Mouse (Mus musculus) heart, adult 11 months (tissue): Measurements from ENCODE around the gene Zfp637.
"Not testable (repeated sequence)": the region's sequence is repeated elsewhere in the genome, so short reads cannot be mapped to it uniquely, and the experiment has no call there.

Source experiments
- DNase-seq: peaks from one replicate; pipeline ENCODE4 v3.0.0; 2022

The Zfp637 gene

DNA sequence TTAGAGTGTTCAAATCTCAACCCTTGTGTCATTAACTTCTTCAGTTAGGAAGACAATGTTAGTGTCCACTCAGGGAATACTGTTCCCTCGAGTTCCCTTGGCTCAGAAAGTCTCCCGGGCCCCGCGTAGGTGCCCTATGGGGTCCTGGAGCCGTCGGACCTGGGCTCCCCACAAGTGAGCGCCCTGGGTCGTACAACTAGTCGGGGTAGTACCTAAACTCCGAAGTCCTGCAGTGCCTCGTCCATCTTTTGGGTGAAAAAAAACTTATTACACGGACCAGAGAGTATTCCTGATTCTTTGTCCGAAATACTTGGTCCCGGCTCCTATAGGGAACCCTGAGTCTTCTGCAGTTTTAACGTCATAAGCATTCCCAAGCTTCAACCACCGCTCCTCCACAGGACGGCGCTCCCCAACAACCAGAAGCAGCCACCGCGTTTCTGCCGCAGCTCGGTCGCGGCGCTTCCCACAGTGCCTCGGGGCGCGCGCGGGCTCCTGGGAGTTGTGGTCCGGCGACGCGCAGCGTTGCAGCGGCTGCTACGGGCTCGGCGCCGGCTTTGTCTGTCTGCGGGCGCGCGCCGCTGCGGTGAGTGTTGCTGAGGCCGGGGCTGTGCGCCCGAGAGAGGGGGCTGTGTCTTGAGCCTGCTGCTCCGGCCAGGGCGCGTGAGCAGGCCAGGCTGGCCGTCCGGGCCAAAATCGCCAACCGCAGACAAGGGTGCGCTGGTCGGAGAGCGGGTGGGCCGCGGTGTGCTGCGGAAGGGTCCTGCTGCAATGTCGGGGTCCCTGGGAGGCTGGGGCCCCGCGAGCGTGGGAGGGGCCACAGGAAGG lies at the start of gene Zfp637:
TSS of gene Zfp637 (plus strand) at position 495 of the 825 bp plus-strand sequence.
- DNase-seq = peak; percentile 99

DNA sequence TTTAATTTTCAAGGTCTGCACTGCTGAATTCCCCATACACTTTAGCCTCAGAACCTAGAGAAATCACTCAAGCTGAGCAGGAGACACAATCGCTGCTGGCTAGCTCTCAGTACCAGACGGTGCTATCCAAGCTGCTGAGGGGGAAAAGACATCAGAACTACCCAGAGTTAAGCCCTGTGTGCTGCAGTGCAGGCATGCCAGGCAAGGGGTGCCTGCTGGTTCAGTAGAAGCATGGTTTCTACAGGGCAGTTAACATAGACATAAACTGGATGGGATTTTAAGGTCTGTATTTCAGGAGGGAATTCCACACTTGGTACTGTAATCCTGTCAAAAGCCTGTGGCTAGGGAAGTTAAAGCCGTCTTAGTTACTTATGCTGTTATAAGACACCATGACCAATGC lies 45.7 kb upstream of the Zfp637 start:
- DNase-seq = peak; percentile 53

DNA sequence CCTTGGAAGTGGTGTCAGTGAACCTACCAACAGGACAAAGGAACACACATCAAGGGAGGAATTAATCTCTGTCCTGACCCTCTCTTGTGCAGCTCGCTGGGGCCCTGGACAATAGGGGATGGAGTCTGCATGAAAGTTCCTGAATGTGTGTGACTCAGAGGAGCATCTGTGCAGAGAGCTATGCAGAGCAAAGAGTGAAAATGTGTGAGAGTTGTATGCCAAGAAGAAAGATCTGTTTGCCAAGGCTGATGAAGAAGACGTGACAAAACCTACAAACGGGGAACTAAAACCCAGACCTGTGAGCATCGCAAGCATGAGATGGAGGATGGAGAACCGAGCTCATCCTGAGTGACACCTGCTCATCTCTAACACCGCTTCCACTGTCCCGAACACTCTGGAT lies 40.2 kb upstream of the Zfp637 start:
- peak; percentile 74 for DNase-seq

DNA sequence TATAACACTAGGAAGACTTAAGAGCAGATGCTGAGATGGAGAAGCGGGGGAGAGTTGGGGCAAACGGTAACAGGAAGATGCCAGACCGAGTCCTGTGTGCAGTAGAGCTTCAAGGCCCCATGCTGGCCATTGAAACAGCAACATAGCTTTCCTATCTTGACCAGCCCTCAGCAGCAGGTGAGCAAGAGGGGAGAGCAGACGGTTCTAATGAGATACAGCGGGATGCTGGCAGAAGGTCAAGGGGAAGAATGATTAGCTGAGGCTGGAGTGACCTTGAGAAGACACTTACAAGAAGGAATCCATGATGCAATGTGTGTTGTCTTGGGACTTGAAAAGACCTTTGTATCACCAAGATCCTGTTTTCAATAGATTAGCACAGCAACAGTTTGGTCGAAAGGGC lies 39.2 kb upstream of the Zfp637 start:
- DNase-seq = no peak

DNA sequence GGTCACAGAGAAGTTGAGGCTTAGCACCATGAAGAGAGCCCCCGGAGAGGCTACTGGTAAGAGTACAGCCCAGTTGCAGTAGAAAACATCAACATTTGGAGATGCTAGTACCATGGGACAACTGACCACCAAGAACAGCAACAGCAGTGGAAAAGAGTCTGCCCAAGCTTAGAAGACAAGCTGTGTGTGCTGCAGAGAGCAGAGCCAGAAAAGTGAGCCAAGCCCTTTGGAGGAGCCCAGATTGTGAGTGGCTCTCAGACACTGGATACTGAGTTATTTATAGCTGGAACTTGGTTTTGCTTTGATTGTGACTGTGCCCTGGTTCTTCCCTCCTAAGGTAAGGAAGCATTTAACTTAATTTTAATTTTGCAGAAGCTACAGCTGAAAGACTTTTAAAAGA lies 33.2 kb upstream of the Zfp637 start:
- DNase-seq = peak; percentile 81

DNA sequence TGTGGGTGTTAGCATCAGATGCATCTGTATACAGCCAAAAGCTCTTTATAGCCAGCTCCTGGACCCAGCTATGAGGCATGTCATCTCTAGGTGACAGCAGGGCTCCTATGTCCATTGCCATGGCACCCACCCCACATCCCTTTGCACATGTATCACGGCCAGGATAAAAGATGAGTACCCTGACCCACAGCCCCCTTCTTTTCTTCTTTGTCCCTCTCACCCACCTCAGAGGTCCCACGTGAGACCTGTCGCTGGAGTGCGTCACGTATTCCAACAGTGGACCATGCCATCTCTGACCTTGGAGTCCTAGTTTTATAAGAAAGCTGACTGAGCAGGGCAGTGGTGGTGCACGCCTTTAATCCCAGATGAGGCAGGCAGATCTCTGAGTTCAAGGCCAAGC lies 31.2 kb upstream of the Zfp637 start:
- DNase-seq = peak; percentile 82

DNA sequence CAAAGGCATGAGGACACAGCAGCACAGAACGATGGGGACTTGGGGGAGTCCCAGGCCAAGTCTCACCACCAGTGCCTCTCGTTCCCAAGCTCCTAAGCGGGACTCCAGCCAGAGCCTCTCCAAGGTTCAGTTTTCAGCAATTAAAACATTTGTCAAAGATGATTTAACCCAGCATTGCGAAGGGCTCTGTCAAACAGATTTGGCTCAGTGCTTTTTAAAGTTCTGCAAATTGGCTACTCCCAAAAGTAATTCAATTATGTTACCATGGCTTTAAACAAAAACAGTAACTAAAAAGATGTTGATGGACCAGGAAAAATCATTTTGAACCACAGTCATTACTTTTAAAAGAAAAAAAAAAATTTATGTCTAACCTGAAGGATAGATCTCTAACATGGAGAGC lies 30.3 kb upstream of the Zfp637 start:
- no peak for DNase-seq

DNA sequence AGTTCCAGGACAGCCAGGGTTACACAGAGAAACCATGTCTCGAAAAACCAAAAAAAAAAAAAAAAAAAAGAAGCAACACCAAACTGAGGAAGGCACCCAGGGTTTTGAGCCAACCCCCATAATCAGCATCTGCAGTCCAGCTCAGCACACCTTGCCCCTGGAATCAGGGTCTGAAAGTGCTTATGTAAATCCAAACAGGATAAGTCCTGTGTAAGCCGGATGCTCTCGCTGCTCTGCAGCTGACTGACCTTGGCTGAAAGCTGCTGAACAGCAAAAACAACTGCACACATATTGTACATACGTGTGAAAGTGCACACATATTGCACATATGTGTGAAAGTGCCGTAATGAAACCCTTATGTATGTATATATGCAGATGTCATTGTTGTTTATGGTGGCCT lies 29.7 kb upstream of the Zfp637 start:
- DNase-seq = peak; percentile 28

DNA sequence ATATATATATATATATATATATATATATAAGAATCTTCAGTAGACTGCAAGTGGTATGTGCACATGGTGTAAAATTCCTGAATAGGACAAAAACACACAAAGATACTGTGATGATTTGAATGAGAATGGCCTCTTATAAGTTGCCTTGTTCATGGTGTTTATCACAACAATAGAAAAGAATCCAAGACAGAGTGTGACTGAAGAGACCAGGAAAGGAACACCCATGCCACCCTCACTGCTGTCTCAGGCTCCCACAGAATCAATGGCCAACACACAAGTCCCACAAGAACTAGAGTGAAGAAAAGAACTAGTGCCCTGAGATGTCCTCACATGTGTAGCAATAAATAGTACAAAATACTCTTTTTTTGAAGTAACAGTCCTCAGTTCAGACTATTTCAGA lies 26.3 kb upstream of the Zfp637 start:
- DNase-seq = no peak

DNA sequence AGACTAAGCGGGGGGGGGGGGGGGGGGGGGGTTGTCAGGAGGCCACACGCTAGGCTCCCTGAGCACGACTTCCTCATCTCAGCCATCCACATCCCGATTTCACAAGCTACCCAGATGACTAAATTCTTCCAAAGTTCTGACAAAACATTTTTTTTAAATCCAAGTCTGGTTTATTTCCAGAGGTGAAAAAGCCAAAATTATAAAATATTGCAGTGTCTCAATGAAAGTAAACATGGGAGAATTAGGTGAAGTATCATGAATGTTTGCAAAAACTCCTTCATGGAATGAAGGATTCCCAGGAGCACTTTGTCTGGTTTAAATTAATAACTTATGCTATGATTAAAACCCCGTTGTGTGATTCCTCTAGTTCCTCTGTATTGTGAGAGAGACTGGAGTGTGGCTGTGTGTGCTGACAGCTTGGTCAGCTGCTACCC lies 23.9 kb upstream of the Zfp637 start:
- DNase-seq = no peak

DNA sequence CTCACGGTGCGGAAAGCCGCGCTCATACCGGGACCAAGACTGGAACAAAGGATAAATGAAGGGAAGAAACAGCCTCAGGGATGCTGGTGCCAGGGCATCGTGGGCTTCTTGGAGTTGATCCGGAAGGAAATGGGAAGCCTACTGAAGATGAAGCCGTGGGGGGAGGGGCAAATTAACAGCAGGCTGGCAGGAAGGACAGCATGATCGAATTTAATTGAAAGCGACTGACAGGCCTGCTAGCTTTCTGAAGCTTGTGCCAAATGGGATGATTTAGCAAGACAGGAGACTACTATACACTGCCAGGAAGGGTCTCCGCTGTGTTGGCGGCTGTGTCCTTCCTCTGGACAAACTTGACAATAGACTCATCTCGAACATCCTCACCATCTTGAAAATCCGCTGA lies 20.7 kb upstream of the Zfp637 start:
- peak; percentile 76 for DNase-seq

DNA sequence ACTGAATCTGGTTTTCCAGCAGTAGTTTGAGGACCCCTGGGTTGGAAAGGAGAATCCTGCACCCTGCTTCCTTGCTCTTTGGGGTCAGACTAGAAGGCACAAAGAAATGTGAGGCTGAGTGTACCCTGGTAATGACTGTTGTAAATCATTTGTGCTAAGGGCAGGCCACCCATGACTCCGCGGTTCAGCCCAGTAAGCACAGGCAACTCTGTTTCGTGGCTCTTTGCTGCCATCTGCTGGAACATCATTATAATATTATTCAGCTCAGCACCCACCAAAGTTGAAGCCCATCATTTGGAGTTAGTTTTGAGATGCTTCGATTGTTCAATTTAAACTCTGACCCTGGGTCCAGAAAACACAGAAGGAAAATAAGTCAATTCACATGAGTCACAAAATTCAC lies 15.6 kb upstream of the Zfp637 start:
- peak; percentile 90 for DNase-seq

DNA sequence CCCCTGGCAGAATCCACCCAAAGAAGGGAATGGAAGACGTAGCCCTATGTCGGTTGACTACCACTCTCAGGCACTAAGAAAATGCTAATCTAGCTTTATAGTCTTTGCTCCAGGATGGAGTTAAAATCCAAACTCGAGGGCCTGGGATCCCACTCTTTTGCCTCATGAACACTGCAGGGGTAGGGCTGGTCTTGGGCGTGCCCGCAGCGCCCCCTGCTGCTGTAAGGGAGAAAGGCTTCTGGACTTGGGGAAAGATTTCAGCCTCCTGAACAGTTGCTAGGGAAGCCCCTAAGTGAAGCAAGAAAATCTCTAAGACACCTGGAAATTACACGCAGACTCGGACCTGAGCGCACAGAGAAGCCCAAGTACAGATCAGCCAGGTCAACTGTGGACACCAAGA lies 12.7 kb upstream of the Zfp637 start:
- DNase-seq = peak; percentile 93

DNA sequence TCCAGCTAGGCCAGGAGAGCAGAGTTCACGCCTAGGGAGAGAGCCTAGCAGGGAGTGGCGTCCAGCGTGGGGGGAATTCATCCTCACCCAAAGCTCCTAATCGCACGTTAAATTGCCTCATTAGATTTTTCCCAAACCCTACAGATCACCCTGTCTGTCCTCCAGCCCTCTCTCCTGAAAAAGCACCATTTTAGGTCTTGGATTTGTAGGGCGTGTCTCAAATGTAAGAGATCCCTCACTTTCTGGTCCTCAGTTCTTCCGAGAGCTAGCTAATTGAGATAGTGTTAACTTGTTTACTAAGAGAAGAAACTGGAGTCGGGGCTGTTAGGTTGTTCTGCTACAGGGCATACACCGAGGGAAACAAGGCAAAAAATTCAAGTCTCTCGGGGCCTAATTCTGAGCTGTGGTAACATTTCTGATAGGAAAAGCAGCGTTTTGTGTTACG lies 553 bp downstream of the Zfp637 start:
- no peak for DNase-seq

DNA sequence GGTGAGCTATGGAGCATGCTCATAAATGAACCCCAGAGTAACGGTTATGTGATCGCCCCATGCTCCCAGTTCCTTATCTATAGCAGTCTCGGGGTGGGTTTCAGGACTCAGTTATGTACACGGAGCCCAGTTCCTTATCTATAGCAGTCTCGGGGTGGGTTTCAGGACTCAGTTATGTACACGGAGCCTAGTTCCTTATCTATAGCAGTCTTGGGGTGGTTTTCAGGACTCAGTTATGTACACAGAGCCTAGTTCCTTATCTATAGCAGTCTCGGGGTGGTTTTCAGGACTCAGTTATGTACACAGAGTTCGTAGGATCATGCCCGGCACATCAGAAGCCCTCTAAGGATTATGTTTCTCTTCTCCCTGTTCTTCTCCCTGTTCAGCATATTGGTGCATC lies 3.6 kb downstream of the Zfp637 start:
- peak; percentile 68 for DNase-seq

DNA sequence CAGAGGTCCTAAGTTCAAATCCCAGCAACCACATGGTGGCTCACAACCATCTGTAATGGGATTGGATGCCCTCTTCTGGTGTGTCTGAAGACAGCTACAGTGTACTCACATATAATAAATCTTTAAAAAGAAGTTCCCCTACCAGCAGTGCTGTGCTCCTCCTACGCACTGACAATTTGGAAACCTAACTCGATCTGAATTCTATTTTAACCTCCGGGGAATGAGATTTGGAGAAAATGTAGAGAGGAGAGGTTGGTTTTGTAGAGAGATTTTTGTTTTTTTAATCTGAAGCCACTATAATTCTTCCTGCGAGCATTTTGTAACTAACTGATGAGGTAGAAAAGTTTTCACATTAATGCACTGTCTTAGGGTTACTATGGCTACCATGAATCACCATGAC lies 5.7 kb downstream of the Zfp637 start:
- DNase-seq = not testable (repeated sequence)

DNA sequence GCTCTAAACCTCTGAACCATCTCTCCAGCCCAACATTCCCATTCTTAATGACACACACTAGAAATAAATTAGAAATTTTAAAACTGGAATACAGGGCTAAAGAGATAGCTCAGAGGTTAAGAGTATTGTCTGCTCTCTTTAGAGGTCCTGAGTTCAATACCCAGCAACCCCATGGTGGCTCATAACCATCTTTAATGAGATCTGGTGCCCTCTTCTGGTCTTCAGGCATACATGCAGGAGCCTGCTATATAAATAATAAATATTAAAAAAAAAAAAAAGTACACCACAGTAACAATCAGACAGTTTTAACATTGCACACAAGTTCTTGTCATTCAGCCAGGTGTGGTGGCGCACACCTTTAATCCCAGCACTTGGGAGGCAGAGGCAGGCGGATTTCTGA lies 6.8 kb downstream of the Zfp637 start:
- DNase-seq = peak; percentile 21

DNA sequence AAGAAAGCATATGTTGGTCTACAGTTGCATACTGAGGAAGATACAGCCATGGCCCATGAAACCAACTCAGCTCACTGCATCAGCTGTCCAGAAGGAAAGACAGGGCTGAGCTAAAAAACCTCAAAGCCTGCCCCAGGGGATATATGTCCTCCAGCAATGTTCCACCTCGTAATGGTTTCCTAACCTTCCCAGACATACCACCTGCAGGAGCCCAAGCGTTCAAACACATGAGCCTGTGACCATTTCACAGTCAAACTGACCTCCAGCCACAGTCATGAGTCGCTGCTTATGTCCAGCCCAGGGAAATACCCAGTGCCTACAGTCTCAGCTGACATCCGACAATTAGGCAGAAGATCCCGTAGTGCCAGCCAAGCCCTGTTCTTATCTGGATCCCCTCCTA lies 7.6 kb downstream of the Zfp637 start:
- peak; percentile 85 for DNase-seq

DNA sequence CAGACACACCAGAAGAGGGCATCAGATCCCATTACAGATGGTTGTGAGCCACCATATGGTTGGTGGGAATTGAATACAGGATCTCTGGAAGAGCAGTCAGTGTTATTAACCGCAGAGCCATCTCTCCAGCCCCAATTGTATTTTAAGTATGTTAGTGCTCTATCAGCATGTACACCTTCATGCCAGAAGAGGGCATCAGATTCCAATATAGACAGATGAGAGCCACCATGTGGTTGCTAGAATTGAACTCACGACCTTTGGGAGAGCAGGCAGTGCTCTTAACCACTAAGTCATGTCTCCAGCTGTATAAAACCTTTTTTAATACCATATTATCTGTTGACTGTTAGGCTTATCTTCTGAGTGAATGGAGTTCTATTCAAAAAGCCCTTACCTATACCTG lies 10.8 kb downstream of the Zfp637 start:
- peak; percentile 44 for DNase-seq

DNA sequence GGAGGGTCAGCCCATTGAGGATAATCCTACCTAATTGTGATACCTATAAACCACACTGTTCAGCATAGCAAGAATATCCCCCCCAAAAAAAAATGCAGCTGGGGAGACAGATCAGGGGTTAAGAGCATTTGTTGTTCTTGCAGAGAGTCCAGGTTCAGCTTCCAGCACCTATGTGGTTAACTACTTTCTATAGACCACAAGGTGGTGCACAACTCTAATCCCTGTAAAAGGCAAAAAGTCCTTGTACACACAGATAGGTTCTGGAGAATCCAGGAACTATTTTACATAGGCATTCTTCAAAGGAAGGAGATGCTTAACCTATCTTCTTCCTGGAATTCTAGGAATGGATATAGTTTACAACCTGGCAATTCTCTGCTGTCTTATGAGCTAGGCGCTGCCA lies 17.0 kb downstream of the Zfp637 start:
- DNase-seq = peak; percentile 22

DNA sequence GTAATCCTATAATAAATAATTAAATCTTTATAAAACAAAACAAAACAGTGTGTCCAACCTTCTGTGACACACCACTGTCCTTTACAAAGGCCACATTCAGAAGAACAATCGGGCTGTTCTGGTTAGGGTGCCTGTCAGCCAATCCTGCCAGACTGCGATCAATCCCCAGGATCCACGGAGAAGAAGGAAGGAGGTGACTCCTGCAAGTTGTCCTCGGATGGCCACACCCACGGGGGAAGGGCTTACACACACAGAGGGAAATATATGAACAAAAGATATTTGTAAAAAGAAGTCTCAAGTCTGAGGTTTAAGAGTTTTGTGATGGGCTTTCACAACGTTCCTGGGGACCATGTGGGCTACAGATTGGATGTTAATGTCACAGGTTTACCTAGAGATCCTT lies 20.9 kb downstream of the Zfp637 start, which contains the start of gene Zfp239:
TSS of gene Zfp239 (plus strand) at position 253 of the 400 bp plus-strand sequence.
- peak; percentile 75 for DNase-seq

DNA sequence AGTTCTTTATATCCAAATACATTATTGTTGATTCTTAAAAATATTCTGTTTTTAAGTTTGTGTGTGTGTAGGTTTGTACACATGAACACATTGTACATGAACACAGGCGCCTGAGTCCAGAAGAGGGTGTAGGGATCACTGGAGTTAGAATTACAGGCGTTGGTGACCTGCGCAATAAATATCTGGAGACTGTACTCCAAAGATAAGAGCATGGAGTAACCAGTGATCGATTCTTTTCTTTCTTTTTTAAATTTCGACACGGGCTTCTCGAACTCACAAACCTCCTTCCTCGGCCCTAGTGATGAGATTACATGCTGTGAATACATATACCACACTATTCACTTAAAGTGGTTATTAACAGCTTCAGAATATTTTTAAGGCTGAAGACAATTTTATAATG lies 21.5 kb downstream of the Zfp637 start:
- DNase-seq = peak; percentile 45

DNA sequence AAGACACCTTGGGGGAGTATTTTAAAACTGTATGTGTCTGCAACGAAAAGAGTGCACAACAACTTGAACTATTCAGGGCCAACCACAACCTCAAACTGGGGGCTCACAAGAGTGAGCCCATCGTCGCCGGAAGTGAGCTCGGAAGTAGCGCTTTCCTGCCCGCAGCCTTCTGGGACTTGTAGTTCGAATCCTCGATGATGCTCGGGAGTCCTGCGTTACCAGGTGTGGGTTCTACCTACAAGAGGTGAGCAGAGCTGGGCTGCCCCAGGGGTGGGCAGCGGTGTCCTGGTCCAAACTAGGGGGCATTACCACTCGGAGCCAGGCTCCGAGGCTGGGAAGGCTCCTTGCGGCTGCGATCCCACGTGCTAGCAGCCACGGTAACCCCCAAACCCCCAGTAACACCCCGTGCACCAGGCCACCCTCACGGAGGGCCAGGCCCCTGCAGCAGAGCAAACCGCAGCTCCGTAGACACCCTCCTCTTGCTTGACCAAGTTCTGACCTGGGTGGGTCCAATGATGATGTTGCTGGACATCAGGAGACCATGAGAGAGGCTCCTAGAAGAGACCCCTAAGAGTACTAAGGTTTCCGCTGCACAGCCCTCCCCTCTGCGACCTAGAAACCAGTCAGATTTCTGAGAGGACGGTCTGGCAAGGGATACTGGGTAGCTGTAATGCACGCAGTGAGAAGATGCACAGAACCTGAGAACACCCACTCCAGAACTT lies 22.1 kb downstream of the Zfp637 start:
- DNase-seq = peak; percentile 90

DNA sequence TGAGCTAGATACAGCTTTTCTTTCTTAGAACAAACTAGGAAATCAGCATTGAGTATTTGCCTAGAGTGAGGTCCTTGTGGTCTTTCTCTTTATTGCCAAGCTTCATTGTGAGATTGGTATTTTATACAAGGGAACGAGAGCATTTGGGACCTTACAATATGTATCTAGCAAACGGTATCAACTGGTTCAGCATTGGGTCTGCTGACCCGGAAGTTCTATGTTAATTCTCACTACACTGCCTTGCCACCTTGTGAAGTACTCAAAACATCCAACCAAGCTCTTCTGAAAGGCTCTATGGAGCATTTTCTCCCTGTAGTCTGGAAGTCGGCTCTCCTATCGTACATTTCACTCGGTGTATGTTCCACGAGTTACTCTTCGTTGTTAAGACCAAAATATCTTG lies 22.8 kb downstream of the Zfp637 start:
- peak; percentile 34 for DNase-seq
